Mouse (Mus musculus) olfactory bulb, adult 2 months (tissue): ENCODE results near the gene Fam173a.

ENCODE experiments used
- CTCF ChIP-seq: fragments of 200-500 bp; IDR thresholded peaks from 2 replicates; pipeline ENCODE4 v1.5.1; 2012; ENCODE audit warnings: low read depth, mild to moderate bottlenecking, low read length, moderate library complexity; ENCODE audit not compliant: insufficient read depth
- POLR2A ChIP-seq: fragments of 200-500 bp; IDR thresholded peaks from 2 replicates; pipeline ENCODE4 v1.6.1; 2012; ENCODE audit warnings: mild to moderate bottlenecking, low read depth, low read length, moderate library complexity; ENCODE audit not compliant: insufficient read depth

DNA sequence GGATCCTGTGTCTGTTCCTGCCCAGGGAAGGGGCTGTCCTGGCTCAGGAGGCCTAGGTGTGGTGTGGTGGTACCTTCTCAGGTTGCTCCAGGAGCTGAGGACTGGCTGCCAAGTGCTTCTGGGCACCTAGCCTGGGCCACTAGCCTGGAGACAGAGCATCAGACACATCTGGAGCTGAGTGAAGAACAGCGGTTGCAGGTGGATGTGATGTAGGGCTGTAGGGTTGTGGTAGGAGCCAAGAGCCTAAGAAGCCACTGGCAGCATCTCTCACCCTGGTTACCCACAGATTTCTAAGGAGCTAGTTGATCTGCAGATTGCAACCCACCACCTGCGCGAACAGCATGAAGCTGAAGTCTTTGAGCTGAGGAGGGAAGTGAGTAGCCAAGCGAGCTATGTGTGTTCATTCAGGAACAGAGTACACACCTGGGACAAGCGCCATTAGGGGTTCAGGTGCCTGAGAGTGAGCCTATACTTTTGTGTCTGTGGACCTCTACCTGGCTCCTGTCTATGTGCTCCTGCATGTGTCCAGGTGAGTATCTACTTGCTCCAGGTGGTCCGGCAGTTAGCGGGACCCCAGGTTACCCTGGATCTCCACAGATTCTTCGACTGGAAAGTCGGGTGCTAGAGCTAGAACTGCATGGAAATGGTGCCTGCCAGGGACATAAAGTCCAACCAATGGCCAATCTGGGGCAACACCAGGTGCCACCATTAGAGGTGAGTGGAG lies 5.8 kb downstream of the Fam173a start:
- TF ChIP-seq CTCF (no peak), POLR2A (no peak)
